ENCODE assay signal across 28 mouse cellular contexts in genomic region chr6:115811606-115812005, GRCm38 (mm10). TPM values are rescaled to one million over a fixed set of nuclear protein-coding genes. Genes with fewer than 3 reads are reported as not detected.
"Had no signal": no experiment of that assay in that cellular context is flagged by ENCODE, and none has a peak within 500 bp of the region (broad histone marks: within the 10 kb centered on the region; RNA-seq: fewer than 3 reads in every experiment).

No protein-coding gene starts in this region.

- H3K27ac ChIP-seq: gastrocnemius, adult 2 months; heart, embryonic 13.5 days; heart, embryonic 15.5 days; hindbrain, embryonic 10.5 days; hindbrain, embryonic 14.5 days; intestine, embryonic 15.5 days; layer of hippocampus, adult 2 months; left cerebral cortex, adult 2 months; limb, embryonic 10.5 days; limb, embryonic 12.5 days; liver, embryonic 13.5 days; liver, embryonic 15.5 days had no signal

- H3K27me3 ChIP-seq: heart, embryonic 13.5 days; heart, embryonic 15.5 days; intestine, embryonic 15.5 days; limb, embryonic 12.5 days; liver, embryonic 13.5 days; liver, embryonic 15.5 days had no signal

- H3K9ac ChIP-seq: heart, embryonic 13.5 days; heart, embryonic 15.5 days; hindbrain, embryonic 14.5 days; intestine, embryonic 15.5 days; limb, embryonic 12.5 days; liver, embryonic 13.5 days; liver, embryonic 15.5 days had no signal

- ATAC-seq: hindbrain, embryonic 16.5 days; inflammation-experienced regulatory T-cells, adult 6 months; intestine, embryonic 15.5 days; intestine, postnatal 0 days had no signal

- H3K4me2 ChIP-seq: heart, embryonic 11.5 days; heart, embryonic 13.5 days; heart, embryonic 15.5 days; hindbrain, embryonic 14.5 days; intestine, embryonic 15.5 days; limb, embryonic 12.5 days; liver, embryonic 11.5 days; liver, embryonic 13.5 days; liver, embryonic 15.5 days had no signal

- DNase-seq: gastrocnemius, adult 2 months; gastrocnemius, postnatal 10 days; gastrocnemius, postnatal 25 days; heart, adult 18-20 months; heart, postnatal 14 days; heart, postnatal 36 days; kidney, adult 18-20 months; kidney, adult 8-10 months; kidney, postnatal 10 days; kidney, postnatal 25 days; kidney, postnatal 4 days; liver; liver, embryonic 13.5 days had no signal

- H3K9me3 ChIP-seq: heart, embryonic 13.5 days; heart, embryonic 15.5 days; hindbrain, embryonic 10.5 days; intestine, embryonic 15.5 days; limb, embryonic 10.5 days; limb, embryonic 12.5 days; liver, embryonic 13.5 days; liver, embryonic 15.5 days had no signal

- H3K4me3 ChIP-seq: gastrocnemius, adult 2 months; heart, embryonic 13.5 days; heart, embryonic 15.5 days; hindbrain, embryonic 10.5 days; intestine, embryonic 15.5 days; layer of hippocampus, adult 2 months; left cerebral cortex, adult 2 months; limb, embryonic 10.5 days; limb, embryonic 12.5 days; liver, embryonic 13.5 days; liver, embryonic 15.5 days had no signal

RNA-seq across cellular contexts. Expression of gene Efcab12, which starts 26.6 kb away (rescaled TPM):
- total RNA-seq: gastrocnemius, adult 2 months had no signal
